Mouse (Mus musculus) MEL (cell line): ENCODE measurements around the gene Pear1.

Experiments used
- MYC ChIP-seq: IDR thresholded peaks from 2 replicates; pipeline ENCODE4 v1.6.1; 2011; ENCODE audit warnings: low read depth, mild to moderate bottlenecking, low read length, improper control_type of control experiment, moderate library complexity
- POLR2A ChIP-seq, 2 experiments: IDR thresholded peaks; 2 replicates each; pipeline ENCODE4 v1.6.1; 2011 to 2012; ENCODE audit warnings: low read length in 2 of 2, mild to moderate bottlenecking in 2 of 2, control low read depth in 1 of 2, improper control_type of control experiment in 1 of 2, low read depth in 1 of 2, moderate library complexity in 1 of 2; ENCODE audit not compliant: control insufficient read depth in 1 of 2, insufficient read depth in 1 of 2, poor library complexity in 1 of 2
- RAD21 ChIP-seq: IDR thresholded peaks from 2 replicates; pipeline ENCODE4 v1.6.1; 2011; ENCODE audit warnings: mild to moderate bottlenecking, low read depth, low read length, improper control_type of control experiment

- TF ChIP-seq POLR2A (IDR thresholded peaks at IDR 0.05; ENCODE audit: control insufficient read depth in 1 of 2, insufficient read depth in 1 of 2, low read depth in 1 of 2, low read length in 2 of 2, poor library complexity in 1 of 2) (no peak), RAD21 (peak; percentile 45), MYC (no peak)
Measured at GRCm38 (mm10) chr3:87768844-87769243, 55.3 kb downstream of the Pear1 start.
